Mouse (Mus musculus) CH12.LX (cell line): ENCODE results near the gene Acox3. TPM values are rescaled to one million over a fixed set of nuclear protein-coding genes. Genes with fewer than 3 reads are reported as not detected.

Experiments used
- DNase-seq: peaks from one replicate; pipeline ENCODE4 v3.0.0-alpha.2; 2013; ENCODE audit errors: extremely low read depth
- H3K27ac ChIP-seq: 2 replicates; pipeline ENCODE4 v1.5.1; 2012; ENCODE audit warnings: low read depth, mild to moderate bottlenecking, control low read depth, moderate library complexity; ENCODE audit not compliant: insufficient read depth
- H3K27me3 ChIP-seq: replicated peaks from 2 replicates; pipeline ENCODE3; 2012; ENCODE audit warnings: inconsistent platforms
- H3K36me3 ChIP-seq, 2 experiments: replicated peaks in 1 of 2; 2 replicates each; pipeline versions ENCODE3 to v1.6.1; 2012; ENCODE audit warnings: inconsistent platforms in 1 of 2, low read length in 1 of 2, mild to moderate bottlenecking in 1 of 2, mixed read lengths in 1 of 2, moderate library complexity in 1 of 2; ENCODE audit not compliant: control insufficient read depth in 1 of 2, insufficient read depth in 1 of 2
- H3K4me1 ChIP-seq, 2 experiments: 2 replicates each; pipeline ENCODE4 v1.6.1; 2012; ENCODE audit warnings: inconsistent platforms in 1 of 2, moderate library complexity in 1 of 2; ENCODE audit not compliant: insufficient read depth in 2 of 2, control insufficient read depth in 1 of 2
- H3K4me2 ChIP-seq: 2 replicates; pipeline ENCODE4 v1.6.1; 2012; ENCODE audit warnings: low read depth, mild to moderate bottlenecking, control low read depth; ENCODE audit not compliant: poor library complexity, insufficient read depth, severe bottlenecking
- H3K4me3 ChIP-seq, 3 experiments: fragments of 150-350 bp in 1 of 3; sonication (generic) in 1 of 3; replicated peaks in 1 of 3; 2 replicates each; pipeline versions ENCODE3 to v1.5.1; 2011 to 2012; ENCODE audit warnings: low read depth in 2 of 3, low read length in 2 of 3, mild to moderate bottlenecking in 2 of 3, moderate library complexity in 2 of 3, control low read depth in 1 of 3, improper control_type of control experiment in 1 of 3, inconsistent platforms in 1 of 3, mixed read lengths in 1 of 3; ENCODE audit not compliant: poor library complexity in 1 of 3
- H3K79me2 ChIP-seq: replicated peaks from 2 replicates; pipeline ENCODE4 v1.6.1; 2012; ENCODE audit warnings: mild to moderate bottlenecking, moderate library complexity; ENCODE audit not compliant: control insufficient read depth, poor library complexity, insufficient read depth, severe bottlenecking; ENCODE audit errors: extremely low read depth
- H3K9ac ChIP-seq: 2 replicates; pipeline ENCODE4 v1.6.1; 2012; ENCODE audit warnings: low read depth, mild to moderate bottlenecking, control low read depth, moderate library complexity; ENCODE audit not compliant: insufficient read depth
- H3K9me3 ChIP-seq: replicated peaks from 2 replicates; pipeline ENCODE3; 2012; ENCODE audit warnings: low read length, inconsistent platforms, mixed read lengths
- BHLHE40 ChIP-seq: IDR thresholded peaks from 2 replicates; pipeline ENCODE4 v1.6.1; 2011; ENCODE audit warnings: mild to moderate bottlenecking, low read depth, low read length, improper control_type of control experiment
- CHD1 ChIP-seq: IDR thresholded peaks from 2 replicates; pipeline ENCODE4 v1.6.1; 2012; ENCODE audit warnings: low read depth, low read length, improper control_type of control experiment, inconsistent platforms
- CHD2 ChIP-seq: IDR thresholded peaks from 2 replicates; pipeline ENCODE4 v1.6.1; 2011; ENCODE audit warnings: low read length, improper control_type of control experiment
- CTCF ChIP-seq, 2 experiments: IDR thresholded peaks in 1 of 2; conservative IDR thresholded peaks in 1 of 2; 2 replicates each; pipeline ENCODE4 v1.5.1; 2011 to 2012; ENCODE audit warnings: low read depth in 2 of 2, low read length in 2 of 2, improper control_type of control experiment in 1 of 2, inconsistent platforms in 1 of 2, mild to moderate bottlenecking in 1 of 2, moderate library complexity in 1 of 2
- EP300 ChIP-seq: IDR thresholded peaks from 2 replicates; pipeline ENCODE4 v1.6.1; 2011; ENCODE audit warnings: low read length, improper control_type of control experiment
- ETS1 ChIP-seq: conservative IDR thresholded peaks from 2 replicates; pipeline ENCODE4 v1.6.1; 2012; ENCODE audit warnings: low read depth, mild to moderate bottlenecking, inconsistent platforms, low read length, improper control_type of control experiment, moderate library complexity
- JUN ChIP-seq: IDR thresholded peaks from 2 replicates; pipeline ENCODE4 v1.6.1; 2011; ENCODE audit warnings: low read depth, mild to moderate bottlenecking, low read length, improper control_type of control experiment, moderate library complexity; ENCODE audit not compliant: insufficient read depth
- KAT2A ChIP-seq: IDR thresholded peaks from 2 replicates; pipeline ENCODE4 v1.6.1; 2012; ENCODE audit warnings: low read length, improper control_type of control experiment, inconsistent platforms; ENCODE audit not compliant: insufficient replicate concordance
- MAFK ChIP-seq: IDR thresholded peaks from 2 replicates; pipeline ENCODE4 v1.6.1; 2011; ENCODE audit warnings: low read length, improper control_type of control experiment; ENCODE audit not compliant: insufficient replicate concordance
- MAX ChIP-seq: IDR thresholded peaks from 2 replicates; pipeline ENCODE4 v1.6.1; 2011; ENCODE audit warnings: low read length, improper control_type of control experiment
- MAZ ChIP-seq: IDR thresholded peaks from 2 replicates; pipeline ENCODE4 v1.6.1; 2012; ENCODE audit warnings: low read depth, mild to moderate bottlenecking, inconsistent platforms, low read length, improper control_type of control experiment, moderate library complexity
- MXI1 ChIP-seq: IDR thresholded peaks from 2 replicates; pipeline ENCODE4 v1.6.1; 2011; ENCODE audit warnings: mild to moderate bottlenecking, low read depth, low read length, improper control_type of control experiment
- MYC ChIP-seq: IDR thresholded peaks from 2 replicates; pipeline ENCODE4 v1.6.1; 2011; ENCODE audit warnings: low read depth, mild to moderate bottlenecking, improper control_type of control experiment, low read length
- NRF1 ChIP-seq: IDR thresholded peaks from 2 replicates; pipeline ENCODE4 v1.6.1; 2014; ENCODE audit warnings: low read depth, mild to moderate bottlenecking, inconsistent platforms, low read length, improper control_type of control experiment, moderate library complexity
- PAX5 ChIP-seq: IDR thresholded peaks from 2 replicates; pipeline ENCODE4 v1.6.1; 2012; ENCODE audit warnings: low read length, inconsistent platforms, mixed read lengths
- POLR2A ChIP-seq: IDR thresholded peaks from 2 replicates; pipeline ENCODE4 v1.6.1; 2011; ENCODE audit warnings: low read depth, mild to moderate bottlenecking, improper control_type of control experiment, low read length
- RAD21 ChIP-seq: IDR thresholded peaks from 2 replicates; pipeline ENCODE4 v1.6.1; 2011; ENCODE audit warnings: low read depth, mild to moderate bottlenecking, low read length, improper control_type of control experiment, moderate library complexity
- SIN3A ChIP-seq: IDR thresholded peaks from 2 replicates; pipeline ENCODE4 v1.6.1; 2012; ENCODE audit warnings: low read length, improper control_type of control experiment, inconsistent platforms
- SMC3 ChIP-seq: IDR thresholded peaks from 2 replicates; pipeline ENCODE4 v1.6.1; 2011; ENCODE audit warnings: low read depth, low read length, improper control_type of control experiment
- TBP ChIP-seq: conservative IDR thresholded peaks from 2 replicates; pipeline ENCODE4 v1.6.1; 2011; ENCODE audit warnings: low read depth, low read length, improper control_type of control experiment
- UBTF ChIP-seq: IDR thresholded peaks from 2 replicates; pipeline ENCODE4 v1.6.1; 2012; ENCODE audit warnings: low read depth, mild to moderate bottlenecking, inconsistent platforms, low read length, improper control_type of control experiment, moderate library complexity
- ZKSCAN1 ChIP-seq: IDR thresholded peaks from 2 replicates; pipeline ENCODE4 v1.6.1; 2012; ENCODE audit warnings: low read depth, inconsistent platforms, low read length, improper control_type of control experiment, borderline replicate concordance
- dilution Hi-C: fragments of 300-500 bp; cut with MboI; formaldehyde crosslinking; loops from 2 replicates; pipeline ENCODE4 v1.14.3; 2020; ENCODE audit warnings: low sequenced_read_pairs; ENCODE audit not compliant: extremely low pct_unique_long_range_greater_than_20kb, extremely low pct_ligation_motif_present
- in situ Hi-C: fragments of 300-500 bp; cut with MboI; formaldehyde crosslinking; loops from 3 replicates; pipeline ENCODE4 v1.14.3; 2019; ENCODE audit warnings: low sequenced_read_pairs, low pct_ligation_motif_present, low pct_unique_long_range_greater_than_20kb, mixed read lengths
- polyA plus RNA-seq: library from polyadenylated mRNA; unstranded; fragments of >175 nt; gene quantifications from 2 replicates; pipeline ENCODE4 v1.2.1, GENCODE M21; 2012; ENCODE audit warnings: low read depth; ENCODE audit not compliant: insufficient read length
- total RNA-seq, 2 experiments: library from RNA; depleted of rRNA; stranded (reverse); fragments of 300-350 nt in 1 of 2; fragments of >200 nt in 1 of 2; gene quantifications; 2 replicates each; pipeline ENCODE4 v1.2.3; 2012 to 2014

Gene Acox3
- total and polyA plus RNA-seq, 3 experiments = 11.5 to 32.3 (median 22.3) TPM

GRCm38 (mm10) chr5:35626408-35626807 lies 43.6 kb downstream of the Acox3 start:
- dilution Hi-C loops = no loop called here
- peaks cover 0 to 8% of the 10 kb centered on the region in 2 experiments; a peak in 1 of 4 replicates for H3K4me1 ChIP-seq

GRCm38 (mm10) chr5:35627307-35627840 lies 44.5 kb downstream of the Acox3 start:
- H3K79me2 ChIP-seq = no peaks in the 10 kb centered on the region
- dilution Hi-C loops = no loop called here
- no peaks in the 10 kb centered on the region for H3K9me3 ChIP-seq
- in situ Hi-C loops = no loop called here
- peaks cover 7% of the 10 kb centered on the region for H3K27me3 ChIP-seq
- no peak overlapping the region for H3K27ac ChIP-seq
- no peak overlapping the region for H3K9ac ChIP-seq
- H3K4me2 ChIP-seq = no peak overlapping the region
- no peak for DNase-seq
- TF ChIP-seq CTCF (conservative IDR thresholded peaks at IDR 0.05 in 1 of 2, IDR thresholded peaks at IDR 0.05 in 1 of 2; ENCODE audit: low read depth in 2 of 2, low read length in 2 of 2) = peak; percentile 16 to 60; a peak in 3 of 4 replicates
- TF ChIP-seq RAD21 = peak; percentile 33
- no peak for TF ChIP-seq MYC
- H3K36me3 ChIP-seq = no peaks in the 10 kb centered on the region
- H3K4me3 ChIP-seq = no peak overlapping the region
- peaks cover 0 to under 1% of the 10 kb centered on the region in 2 experiments; a peak in 1 of 4 replicates for H3K4me1 ChIP-seq

More at GRCm38 (mm10) chr5:35626408-35626807, 43.6 kb downstream of the Acox3 start:
- H3K27ac ChIP-seq = no peak overlapping the region
- no peaks in the 10 kb centered on the region for H3K9me3 ChIP-seq
- H3K27me3 ChIP-seq = peaks cover 4% of the 10 kb centered on the region
- in situ Hi-C loops = no loop called here
- H3K9ac ChIP-seq = no peak overlapping the region
- no peaks in the 10 kb centered on the region for H3K36me3 ChIP-seq
- TF ChIP-seq CHD2 (no peak), JUN (no peak), CHD1 (no peak), ETS1 (no peak), SIN3A (no peak), POLR2A (no peak), SMC3 (no peak), BHLHE40 (no peak), MYC (no peak), PAX5 (no peak)
- no peaks in the 10 kb centered on the region for H3K79me2 ChIP-seq
- H3K4me2 ChIP-seq = no peak overlapping the region
- no peak for DNase-seq
- no peak overlapping the region for H3K4me3 ChIP-seq

DNA sequence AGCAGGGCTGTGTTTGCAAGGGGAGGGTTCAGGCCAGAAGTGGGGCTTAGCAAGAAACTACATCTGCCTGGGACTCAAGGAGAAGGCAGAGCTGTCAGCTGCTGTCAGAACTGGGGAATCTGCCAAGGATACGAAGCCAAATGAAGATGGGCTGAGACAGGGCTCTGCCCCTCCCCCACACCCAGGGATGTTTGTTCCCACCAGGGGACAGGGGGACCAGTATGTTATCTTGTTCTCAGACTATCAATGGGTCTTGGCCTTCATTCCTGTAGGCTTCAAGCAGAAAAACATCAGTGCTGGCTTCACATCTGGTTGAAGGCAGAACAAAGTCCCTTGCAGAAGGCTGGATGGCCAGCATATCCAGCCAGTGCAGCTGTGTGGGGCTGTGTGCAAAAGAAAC lies 45.8 kb downstream of the Acox3 start:
- H3K9ac ChIP-seq = no peak overlapping the region
- H3K9me3 ChIP-seq = no peaks in the 10 kb centered on the region
- H3K4me2 ChIP-seq = no peak overlapping the region
- no peak overlapping the region for H3K27ac ChIP-seq
- no peak for TF ChIP-seq UBTF
- TF ChIP-seq ZKSCAN1 = no peak
- no peak for TF ChIP-seq RAD21
- TF ChIP-seq NRF1 = no peak
- no peak for TF ChIP-seq CHD1
- TF ChIP-seq KAT2A = no peak
- no peak for TF ChIP-seq POLR2A
- no peak for TF ChIP-seq MAFK
- no peak for TF ChIP-seq MAZ
- no peak for TF ChIP-seq CTCF (conservative IDR thresholded peaks at IDR 0.05 in 1 of 2, IDR thresholded peaks at IDR 0.05 in 1 of 2; ENCODE audit: low read depth in 2 of 2, low read length in 2 of 2)
- no peak for TF ChIP-seq MXI1
- no peak for TF ChIP-seq EP300
- no peak for TF ChIP-seq ETS1
- TF ChIP-seq MAX = no peak
- no peak for TF ChIP-seq TBP
- H3K4me3 ChIP-seq = no peak overlapping the region
- H3K27me3 ChIP-seq = peaks cover 16% of the 10 kb centered on the region
- no peak for DNase-seq
- H3K4me1 ChIP-seq = no peaks in the 10 kb centered on the region
- in situ Hi-C loops = no loop called here
- dilution Hi-C loops = no loop called here
- H3K36me3 ChIP-seq = no peaks in the 10 kb centered on the region
- H3K79me2 ChIP-seq = no peaks in the 10 kb centered on the region
